Mouse (Mus musculus): ENCODE data around the gene Mus81.

Gene Mus81

DNA sequence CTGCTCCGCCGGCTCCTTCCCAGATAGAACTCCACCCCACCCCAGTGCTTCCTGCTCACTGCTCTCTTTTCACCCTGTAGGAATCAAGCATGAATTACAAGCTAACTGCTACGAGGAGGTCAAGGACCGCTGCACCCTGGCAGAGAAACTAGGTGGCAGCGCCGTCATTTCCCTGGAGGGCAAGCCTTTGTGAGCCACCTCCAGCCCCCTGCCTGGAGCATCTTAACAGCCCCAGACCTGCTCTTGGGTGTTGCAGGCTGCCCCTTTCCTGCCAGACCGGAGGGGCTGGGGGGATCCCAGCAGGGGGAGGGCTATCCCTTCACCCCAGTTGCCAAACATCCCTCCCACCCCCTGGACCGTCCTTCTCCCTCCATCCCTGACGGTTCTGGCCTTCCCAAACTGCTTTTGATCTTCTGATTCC is 5.1 kb upstream of the Mus81 start:
- in situ Hi-C loops (cut with MboI, MseI): loop anchor here in 1 of 2 experiments (10.0 kb wide), 1 partner anchor 1701 kb away; no protein-coding TSS in a partner anchor

DNA sequence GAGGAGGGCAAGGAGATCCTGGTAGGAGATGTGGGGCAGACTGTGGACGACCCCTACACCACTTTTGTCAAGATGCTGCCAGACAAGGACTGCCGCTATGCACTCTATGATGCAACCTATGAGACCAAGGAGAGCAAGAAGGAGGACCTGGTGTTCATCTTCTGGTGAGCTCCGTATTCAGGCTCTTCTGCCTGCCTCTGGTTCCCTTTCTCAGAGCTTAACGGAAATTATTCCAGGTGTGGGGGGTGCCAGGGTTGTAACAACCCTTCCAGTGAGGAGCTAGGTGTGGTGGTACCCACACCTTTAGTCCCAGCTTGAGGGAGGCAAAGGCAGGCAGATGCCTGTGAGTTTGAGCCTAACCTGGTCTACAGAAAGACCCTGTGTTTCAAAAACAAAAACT is 4.4 kb upstream of the Mus81 start:
- in situ Hi-C loops (cut with MboI, MseI): loop anchor here in 1 of 2 experiments (10.0 kb wide), 1 partner anchor 1702 kb away; no protein-coding TSS in a partner anchor

DNA sequence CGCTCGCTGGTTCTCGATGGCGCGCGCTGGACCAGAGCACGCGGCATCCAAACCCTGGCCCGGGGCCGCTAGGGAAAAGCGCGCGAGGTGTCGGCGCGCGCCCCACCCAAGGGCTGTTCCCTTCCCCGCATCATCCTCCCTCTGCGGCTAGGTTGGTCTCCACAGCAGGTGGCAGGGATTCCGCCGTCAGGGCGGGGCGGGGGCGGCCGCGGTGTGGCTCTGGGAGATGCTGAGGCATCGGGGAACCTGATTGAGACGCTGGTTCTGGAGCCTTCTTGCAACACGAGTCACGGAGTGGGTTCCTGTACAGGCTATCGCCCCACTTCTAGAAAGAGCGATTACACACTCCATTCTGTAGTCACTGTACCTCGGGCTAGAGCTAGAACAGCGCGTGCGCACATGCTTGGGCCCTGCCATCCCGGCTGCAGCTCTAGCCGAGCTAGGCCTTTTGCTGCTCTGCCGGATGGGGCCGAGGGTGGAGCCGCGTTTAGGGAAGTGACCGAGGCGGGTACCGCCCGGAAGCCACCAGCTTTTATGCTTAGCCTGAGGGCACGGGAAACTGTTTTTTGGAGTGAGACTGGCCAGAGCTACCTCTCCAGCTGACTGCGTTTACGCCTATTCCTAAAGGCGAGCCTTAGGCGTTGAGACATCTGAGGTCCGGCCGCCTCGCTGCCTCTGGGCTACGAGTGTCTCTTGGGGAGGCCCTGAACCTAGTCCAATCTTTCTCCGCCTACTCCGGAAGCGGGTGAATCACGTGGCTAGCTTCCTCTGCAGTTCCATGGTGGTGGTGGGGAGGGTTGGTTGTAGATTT is 2.9 kb upstream of the Mus81 start:
- in situ Hi-C loops (cut with MboI, MseI): loop anchor here in 1 of 2 experiments (10.0 kb wide), 1 partner anchor 1704 kb away; no protein-coding TSS in a partner anchor

DNA sequence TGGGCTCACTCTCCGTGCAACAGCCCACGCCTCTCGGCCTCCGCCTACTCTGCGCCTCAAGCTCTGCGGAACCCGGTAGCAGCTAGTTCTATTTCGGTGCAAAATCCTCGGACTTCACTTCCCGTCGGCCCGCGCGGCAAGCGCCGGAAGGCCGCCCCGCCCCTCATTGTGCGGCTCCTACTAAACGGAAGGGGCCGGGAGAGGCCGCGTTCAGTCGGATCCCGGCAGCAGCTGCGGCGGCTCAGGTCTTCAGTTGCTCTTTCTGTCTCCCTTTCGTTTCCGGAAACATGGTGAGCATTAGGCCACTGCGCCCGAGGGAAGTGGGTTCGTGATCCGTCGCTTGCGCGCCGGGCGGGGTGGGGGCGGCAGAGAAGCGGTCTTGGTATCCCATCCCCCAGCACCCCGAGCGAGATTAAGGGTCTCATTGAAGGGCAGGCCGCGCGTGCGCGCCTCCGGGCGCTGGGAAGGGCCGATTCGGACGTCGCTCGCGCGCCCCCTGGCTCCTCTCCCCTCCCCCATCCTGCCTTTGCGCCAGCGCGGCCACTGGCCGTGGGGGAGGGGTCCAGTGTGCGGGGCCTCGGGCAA is 2.2 kb upstream of the Mus81 start, which contains the start of gene Cfl1:
TSS of gene Cfl1 (plus strand) at position 143 of the 585 bp plus-strand sequence.
- in situ Hi-C loops (cut with MboI, MseI): loop anchor here in 1 of 2 experiments (10.0 kb wide), 1 partner anchor 1704 kb away; no protein-coding TSS in a partner anchor

DNA sequence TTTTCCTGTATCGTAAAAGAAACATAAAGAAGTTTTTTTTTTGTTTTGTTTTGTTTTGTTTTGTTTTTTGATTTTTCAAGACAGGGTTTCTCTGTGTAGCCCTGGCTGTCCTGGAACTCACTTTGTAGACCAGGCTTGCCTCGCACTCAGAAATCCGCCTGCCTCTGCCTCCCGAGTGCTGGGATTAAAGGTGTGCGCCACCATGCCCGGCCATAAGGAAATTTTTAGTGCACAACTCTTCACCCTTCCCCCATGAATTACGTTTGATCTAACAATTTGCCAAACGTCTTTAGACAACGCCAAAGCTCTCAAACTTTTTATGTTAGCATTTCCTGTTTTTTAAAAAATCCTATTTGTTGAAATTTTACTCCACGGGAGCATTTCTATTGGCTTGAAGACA is 1.5 kb upstream of the Mus81 start:
- in situ Hi-C loops (cut with MboI, MseI): loop anchor here (5.0 to 10.0 kb wide), 2 partner anchors 37 to 1705 kb away; no protein-coding TSS in a partner anchor

DNA sequence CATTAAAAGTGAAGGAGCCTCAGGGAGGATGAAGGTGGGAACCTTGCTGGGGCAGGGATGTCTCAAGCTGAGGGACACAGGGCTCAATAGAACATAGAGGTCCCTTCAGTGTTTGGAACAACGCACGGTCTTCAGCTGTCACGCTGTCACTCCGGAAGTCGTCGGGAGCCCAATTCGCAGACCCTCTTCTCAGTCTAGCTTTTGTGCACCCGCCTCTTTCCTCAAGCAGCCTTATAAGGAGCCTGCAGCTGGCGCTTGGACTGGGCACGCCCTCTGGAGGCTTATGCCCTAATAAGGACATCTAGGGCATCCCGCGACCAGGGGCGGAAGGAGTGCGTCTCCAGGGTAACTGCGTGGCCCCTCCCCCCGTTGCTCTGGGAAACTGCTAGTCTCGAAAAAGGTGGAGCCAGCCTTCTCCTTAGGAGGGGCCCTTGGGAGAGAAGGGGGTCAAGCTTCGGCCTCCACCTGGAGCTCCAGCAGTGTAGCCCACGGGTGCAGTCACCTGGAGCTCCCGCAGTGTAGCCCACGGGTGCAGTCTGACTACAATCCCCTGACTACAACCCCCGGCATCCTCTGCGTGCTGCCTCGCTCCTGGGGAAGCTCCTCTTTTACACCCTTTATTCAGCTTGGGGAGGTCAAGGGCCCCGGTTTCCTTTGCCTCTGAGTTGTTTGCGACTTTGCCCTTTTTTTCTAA is 823 bp upstream of the Mus81 start:
- in situ Hi-C loops (cut with MboI, MseI): loop anchor here in 1 of 2 experiments (5.0 kb wide), 1 partner anchor 37 kb away; no protein-coding TSS in a partner anchor

DNA sequence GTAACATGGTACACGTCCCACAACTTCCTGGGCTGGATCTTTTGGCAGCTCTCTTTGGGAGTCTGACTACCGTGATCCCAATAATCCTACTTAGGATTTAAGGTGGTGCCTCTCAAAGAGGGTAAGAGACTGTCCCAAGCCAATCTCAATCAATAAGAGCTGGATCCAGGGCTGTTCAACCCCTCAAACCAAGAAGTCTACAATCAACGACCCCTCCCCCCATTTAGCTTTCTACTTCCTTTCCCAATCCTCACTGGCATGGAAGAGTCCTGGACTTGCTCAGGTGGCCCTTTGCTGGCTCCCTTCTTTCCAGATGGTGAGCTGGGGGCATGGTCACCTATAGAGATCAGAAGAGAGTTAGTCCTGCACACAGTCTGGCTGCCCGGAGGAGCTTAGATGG is 1.4 kb downstream of the Mus81 start:
- in situ Hi-C loops (cut with MboI, MseI): loop anchor here in 1 of 2 experiments (5.0 kb wide), 1 partner anchor 34 kb away; no protein-coding TSS in a partner anchor

DNA sequence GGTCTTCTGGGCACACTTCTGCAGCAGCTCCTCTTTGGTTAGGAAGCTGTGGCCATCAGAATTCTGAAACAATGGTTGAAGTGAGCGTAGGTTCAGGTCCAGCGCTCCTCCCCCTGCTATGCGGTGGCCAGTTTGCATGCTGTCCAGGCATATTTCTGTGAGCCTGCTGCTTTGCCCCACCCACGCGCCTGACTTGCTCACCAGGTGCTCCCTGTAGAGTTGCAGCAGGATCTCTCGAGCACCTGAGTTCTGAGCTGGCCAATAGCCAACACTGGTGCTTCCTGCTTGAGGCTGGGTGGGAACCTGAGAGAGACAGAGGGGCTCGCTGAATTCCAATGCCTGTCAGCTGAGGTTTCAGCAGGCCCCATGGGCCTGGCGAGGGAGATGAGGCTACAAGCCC is 1.9 kb downstream of the Mus81 start:
- in situ Hi-C loops (cut with MboI, MseI): loop anchor here in 1 of 2 experiments (5.0 kb wide), 1 partner anchor 34 kb away; no protein-coding TSS in a partner anchor

DNA sequence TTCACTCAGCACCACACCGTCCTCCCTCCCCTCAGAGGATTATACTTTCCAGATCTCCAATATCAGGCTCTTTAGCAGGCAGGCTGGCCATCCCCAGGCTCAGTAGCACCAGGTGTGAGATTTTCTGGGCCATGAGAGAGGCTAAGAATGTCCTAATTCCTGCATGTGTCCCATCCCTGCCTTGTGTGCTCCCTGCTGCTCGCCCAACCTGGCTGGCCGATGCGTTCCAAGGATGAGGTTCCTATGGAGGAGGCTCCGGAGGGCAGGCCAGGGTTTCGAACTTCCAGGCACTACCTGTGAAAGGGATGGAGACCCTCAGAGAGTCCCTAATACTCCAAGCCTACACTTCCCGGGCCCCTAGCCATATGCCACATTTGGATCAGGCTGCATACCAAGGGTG is 2.4 kb downstream of the Mus81 start:
- in situ Hi-C loops (cut with MboI, MseI): loop anchor here in 1 of 2 experiments (5.0 kb wide), 1 partner anchor 34 kb away; no protein-coding TSS in a partner anchor

DNA sequence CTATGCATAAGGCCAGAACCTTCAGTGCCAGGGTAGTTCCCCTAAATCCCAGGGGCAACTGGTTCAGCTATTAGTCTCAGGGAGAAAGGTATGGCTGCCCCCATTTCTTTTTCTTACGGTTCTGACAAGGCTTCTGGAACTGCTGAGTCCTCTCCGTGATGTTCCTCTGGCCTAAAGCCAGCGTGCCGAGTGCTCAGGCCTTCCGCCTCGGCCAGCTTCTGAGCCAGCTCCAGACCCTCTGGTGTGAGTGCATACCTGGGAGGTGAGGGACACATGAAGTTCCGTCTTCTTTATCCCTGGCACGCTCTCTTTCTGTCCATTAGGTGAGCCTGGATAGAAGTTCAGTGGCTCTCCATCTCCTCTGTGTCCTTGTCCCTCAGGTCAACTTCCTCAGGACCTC is 2.8 kb downstream of the Mus81 start:
- in situ Hi-C loops (cut with MboI, MseI): loop anchor here in 1 of 2 experiments (5.0 kb wide), 1 partner anchor 33 kb away; no protein-coding TSS in a partner anchor

DNA sequence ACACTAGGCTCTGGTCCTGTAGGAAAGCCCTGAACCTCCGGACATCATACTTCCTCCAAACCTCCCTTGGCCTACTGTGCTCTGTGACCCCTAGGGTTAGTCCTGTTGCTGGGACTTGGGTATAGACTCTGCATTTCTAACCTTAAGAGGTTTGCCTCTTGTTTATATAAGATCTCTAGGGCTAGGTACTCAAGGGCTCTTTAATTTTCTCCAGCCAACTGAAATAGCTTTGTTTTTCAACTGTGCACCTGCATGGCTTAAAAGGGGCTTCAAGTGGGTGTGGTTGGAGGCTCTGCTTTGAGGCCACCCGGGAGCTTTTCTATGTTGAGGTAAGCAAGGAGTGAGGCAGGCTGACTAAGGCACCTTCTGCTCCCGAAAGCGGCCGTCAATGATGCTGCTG is 3.7 kb downstream of the Mus81 start:
- in situ Hi-C loops (cut with MboI, MseI): no loop called here

DNA sequence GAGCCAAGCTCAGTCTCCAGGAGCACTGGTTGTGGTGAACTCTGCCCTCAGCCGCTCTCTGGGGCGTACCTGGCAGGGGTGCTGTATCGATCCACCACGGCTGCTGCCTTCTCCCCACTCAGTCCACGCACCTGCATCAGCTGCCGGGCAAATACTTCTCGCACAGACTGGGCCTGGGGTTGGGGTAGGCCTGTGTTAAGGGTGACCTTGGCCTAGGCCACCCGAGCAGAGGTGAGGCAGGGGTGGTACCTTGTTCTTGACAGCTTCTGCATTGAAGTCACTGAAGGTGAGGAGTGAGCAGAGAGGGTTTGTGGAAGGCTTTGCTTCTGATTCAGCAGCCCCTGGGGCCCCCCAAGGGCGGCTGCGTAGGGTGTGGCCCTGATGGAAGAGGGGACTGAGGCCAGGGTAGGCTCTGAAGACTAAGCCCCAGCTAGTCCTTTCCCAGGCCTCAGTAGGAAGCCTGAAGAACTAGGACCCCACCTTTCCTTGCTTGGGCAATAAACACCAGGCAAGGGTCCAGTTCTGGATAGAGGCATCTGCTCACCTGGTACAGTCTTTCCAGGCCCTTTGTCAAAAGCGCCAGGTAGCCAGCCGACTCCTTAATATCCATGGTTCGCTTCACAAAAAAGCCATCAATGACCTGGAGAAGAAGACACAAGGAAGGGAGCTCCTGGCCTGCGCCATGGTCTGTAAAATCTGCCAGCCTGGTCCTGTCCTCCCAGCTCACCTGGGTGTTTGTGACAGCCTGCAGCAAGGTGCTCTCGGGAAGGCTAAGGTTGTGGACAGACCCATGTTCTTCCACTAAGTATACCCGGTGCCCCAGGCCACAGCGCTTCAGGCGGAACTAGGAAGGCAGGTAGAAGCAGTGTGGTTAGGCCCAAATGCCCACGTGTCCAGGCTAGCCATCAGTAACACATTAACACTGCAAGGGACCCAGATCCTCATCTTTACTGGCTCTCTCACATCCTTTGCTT is 4.5 kb downstream of the Mus81 start:
- in situ Hi-C loops (cut with MboI, MseI): no loop called here

DNA sequence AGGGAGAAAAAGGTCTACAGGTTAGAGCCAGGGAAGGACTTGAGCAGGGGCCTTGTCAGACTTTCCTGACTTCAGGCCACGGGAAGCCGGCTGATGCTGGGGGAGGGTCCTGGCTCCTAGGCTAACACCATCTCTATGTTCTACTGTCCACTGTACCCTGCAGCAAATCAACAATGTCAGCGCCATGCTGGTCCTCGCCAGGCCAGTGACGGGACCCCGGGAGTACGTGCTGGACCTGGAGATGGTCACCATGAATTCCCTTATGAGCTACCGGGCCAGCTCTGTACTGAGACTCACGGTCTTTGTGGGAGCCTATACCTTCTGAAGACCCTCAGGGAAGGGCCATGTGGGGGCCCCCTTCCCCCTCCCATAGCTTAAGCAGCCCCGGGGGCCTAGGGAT is 6.8 kb downstream of the Mus81 start:
- in situ Hi-C loops (cut with MboI, MseI): no loop called here

DNA sequence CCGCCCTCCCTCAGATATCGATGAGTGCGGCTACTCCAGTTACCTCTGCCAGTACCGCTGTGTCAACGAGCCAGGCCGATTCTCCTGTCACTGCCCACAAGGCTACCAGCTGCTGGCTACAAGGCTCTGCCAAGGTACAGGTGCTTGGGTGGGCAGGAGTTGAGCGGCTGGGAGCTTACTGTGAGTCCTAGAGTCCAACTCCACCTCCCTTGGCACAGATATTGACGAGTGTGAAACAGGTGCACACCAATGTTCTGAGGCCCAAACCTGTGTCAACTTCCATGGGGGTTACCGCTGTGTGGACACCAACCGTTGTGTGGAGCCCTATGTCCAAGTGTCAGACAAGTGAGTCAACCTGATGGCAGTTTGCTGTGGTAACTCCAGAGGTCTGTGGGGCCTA is 8.2 kb downstream of the Mus81 start:
- in situ Hi-C loops (cut with MboI, MseI): no loop called here

DNA sequence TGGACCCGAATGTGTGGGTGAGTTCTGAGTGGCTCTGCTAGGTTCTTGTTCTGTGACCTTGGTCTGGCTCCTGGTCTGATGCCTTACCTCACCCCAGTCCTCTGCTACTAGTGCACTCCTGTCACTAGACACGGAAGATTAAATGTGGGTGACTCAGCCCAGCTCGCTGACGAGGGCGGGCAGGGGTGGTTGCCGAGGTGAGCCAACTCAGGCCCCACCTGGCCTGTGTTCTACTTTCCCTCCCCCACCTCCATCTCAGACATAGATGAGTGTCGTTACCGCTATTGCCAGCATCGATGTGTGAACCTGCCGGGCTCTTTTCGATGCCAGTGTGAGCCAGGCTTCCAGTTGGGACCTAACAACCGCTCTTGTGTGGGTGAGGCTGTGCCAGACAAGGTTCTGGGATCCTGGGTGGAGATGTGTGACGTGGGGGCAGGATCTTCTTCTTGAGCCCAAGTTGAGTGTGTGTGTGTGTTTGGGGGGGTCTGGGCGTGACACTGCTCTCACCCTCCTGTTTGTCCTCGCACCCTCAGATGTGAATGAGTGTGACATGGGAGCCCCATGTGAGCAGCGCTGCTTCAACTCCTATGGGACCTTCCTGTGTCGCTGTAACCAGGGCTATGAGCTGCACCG is 10.4 kb downstream of the Mus81 start:
- in situ Hi-C loops (cut with MboI, MseI): no loop called here

DNA sequence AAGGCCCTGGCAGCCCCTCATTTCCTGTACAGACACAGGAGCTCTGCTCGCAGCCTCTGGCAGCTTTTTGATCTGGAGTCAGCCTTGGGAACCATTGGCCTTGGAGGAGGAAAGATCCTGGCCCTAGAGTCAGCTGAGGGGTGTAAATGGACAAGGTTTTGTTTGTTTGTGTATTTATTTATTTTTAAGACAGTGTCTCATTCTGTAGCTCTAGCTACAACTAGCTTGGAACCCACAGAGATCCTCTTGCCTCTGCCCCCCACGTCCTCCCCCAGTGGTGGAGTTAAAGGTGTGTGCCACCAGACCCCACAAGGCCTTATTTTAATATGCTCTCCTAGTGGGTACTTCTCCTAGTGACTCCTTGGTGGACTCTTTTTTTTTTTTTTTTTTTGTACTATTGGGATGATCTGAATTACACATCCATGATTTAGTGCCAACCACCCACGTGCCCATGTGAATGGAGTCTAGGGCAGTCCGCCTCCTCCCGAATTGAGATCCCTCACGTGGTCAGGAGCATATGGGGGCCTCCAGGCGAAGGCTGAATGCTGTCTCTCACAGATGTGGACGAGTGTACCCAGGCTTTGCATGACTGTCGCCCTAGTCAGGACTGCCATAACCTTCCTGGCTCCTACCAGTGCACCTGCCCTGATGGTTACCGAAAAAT is 11.1 kb downstream of the Mus81 start:
- in situ Hi-C loops (cut with MboI, MseI): no loop called here

DNA sequence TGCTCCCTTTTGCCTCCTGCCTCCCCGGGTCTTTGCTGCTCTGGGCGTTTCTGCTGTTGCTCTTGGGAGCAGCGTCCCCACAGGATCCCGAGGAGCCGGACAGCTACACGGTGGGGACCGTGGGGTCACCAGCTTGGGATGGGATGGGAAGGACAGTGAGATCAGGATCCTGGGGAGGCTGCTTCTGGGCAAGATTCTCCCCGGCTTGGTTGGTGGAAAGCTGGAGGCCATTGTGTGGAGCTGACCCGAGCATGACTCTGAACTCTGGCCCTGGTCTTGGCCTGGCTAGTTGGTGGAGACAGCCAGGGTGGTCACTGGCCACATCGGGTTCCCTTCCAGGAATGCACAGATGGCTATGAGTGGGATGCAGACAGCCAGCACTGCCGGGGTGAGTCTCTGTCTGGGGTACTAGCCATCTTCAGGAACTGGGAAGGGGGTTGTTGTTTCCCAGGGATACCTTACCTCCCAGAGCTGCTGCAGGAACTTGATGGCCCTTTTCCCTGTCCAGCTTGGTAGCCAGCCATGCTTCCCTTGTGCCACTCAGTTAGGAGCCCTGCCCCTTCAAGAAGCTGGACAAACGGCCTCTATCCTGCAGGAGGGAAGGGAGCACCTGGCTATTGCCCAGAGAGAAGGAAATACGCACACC is 13.0 kb downstream of the Mus81 start:
- in situ Hi-C loops (cut with MboI, MseI): no loop called here

DNA sequence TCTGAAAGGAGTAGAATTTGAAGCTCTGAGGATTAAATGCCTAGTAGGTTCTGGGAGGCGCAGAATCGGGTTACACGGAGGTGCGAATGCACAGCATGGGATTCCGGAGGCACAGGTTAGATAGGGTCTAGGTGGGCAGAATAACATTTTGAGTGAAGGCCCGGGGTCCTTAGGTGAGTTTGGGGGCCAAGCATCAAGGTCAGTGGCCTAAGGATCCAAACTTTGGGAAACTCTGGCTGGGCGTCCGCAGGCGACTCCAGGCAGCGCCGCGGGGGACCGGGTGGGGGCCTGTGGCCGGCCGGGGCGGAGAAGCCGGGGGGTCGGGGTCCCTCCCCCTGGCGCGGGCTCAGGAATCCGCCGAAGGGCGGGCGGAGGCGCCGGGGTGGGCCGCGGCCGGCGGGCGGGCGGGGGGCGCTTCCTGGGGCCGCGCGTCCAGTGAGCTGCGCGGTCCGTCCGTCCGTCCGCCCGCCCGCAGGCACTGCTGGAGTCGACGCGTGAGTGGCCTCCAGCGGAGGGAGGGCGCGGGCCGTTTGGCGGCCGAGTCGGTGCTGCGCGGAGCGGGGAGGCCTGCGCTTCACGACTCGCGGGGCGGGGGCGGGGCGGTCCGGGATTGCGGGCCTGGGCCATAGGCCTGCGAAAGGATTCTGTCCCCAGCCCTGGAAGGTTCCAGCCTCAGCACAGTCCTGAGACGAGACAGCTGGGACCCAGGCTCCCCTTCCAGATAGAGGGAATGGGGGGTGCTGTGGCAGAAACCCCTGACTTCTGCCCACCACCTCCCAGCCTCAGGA is 13.7 kb downstream of the Mus81 start:
- in situ Hi-C loops (cut with MboI, MseI): no loop called here
